Mouse (Mus musculus): Measurements from ENCODE around the gene Pias3.

- no peak for TF ChIP-seq CTCF (IDR thresholded peaks at IDR 0.05; ENCODE audit: insufficient read depth, low read depth, low read length)
- TF ChIP-seq POLR2A (IDR thresholded peaks at IDR 0.05; ENCODE audit: insufficient read depth, low read depth, low read length) = no peak
These were observed 12.7 kb upstream of the Pias3 start for GRCm38 (mm10) chr3:96683496-96683895.
